Mouse (Mus musculus) mature B cell (primary cell): Measurements from ENCODE around the gene Slc24a4.

Experiments
- in situ Hi-C: fragments of 300-500 bp; cut with MboI; formaldehyde crosslinking; loops from 2 replicates; pipeline ENCODE4 v1.14.3; 2019

The Slc24a4 gene

GRCm38 (mm10) chr12:102308457-102309011 lies 180.0 kb downstream of the Slc24a4 start:
- in situ Hi-C loops, result no loop called here

GRCm38 (mm10) chr12:102309099-102309799 lies 180.7 kb downstream of the Slc24a4 start:
- in situ Hi-C loops, result no loop called here

- in situ Hi-C loops, result no loop called here
Observed at GRCm38 (mm10) chr12:102309800-102310195, 181.3 kb downstream of the Slc24a4 start.

GRCm38 (mm10) chr12:102310261-102310660 lies 181.7 kb downstream of the Slc24a4 start:
- in situ Hi-C loops, result no loop called here

- in situ Hi-C loops, result no loop called here
Observed at GRCm38 (mm10) chr12:102311454-102311853, 182.9 kb downstream of the Slc24a4 start.
